Mouse (Mus musculus): ENCODE data around the gene Ubl7. TPM values are rescaled to one million over a fixed set of nuclear protein-coding genes. Genes with fewer than 3 reads are reported as not detected.

Gene Ubl7
- 93.1 and 94.6 TPM in 2 replicates for polyA plus RNA-seq (2015; fragmentation: Nextera tagmentation; extraction: Ambion mirVana)

GRCm38 (mm10) chr9:57910254-57911160 lies at the start of gene Ubl7:
Gene Ubl7 (plus strand): TSS chr9:57910979.
- H3K27ac ChIP-seq (replicated peaks): peak within 1 kb of the TSS; percentile 85
- peak; percentile 23; the same call in 1 of the 2 replicates for TF ChIP-seq CTCF (IDR thresholded peaks at IDR 0.05; ENCODE audit: low read depth)
- TF ChIP-seq EP300 (optimal IDR thresholded peaks at IDR 0.05): no peak
- H3K4me2 ChIP-seq (replicated peaks; ENCODE audit: low read depth): peak within 1 kb of the TSS; percentile 86
- under 1% methylated on average over 47 of the region's 47 CpGs for WGBS
- DNase-seq (ENCODE audit: low spot score) (peak; percentile 93), ATAC-seq (ENCODE audit: low FRiP score, low TSS enrichment) (peak; percentile 99)
- 0 out of 2 replicates have a peak, but pooled peaks cover 2% of the 10 kb centered on the region for H3K4me1 ChIP-seq (replicated peaks; ENCODE audit: control insufficient read depth, insufficient read depth)
- H3K4me3 ChIP-seq (ENCODE audit: low read depth, low read length): peak within 1 kb of the TSS; percentile 63
- H3K36me3 ChIP-seq (ENCODE audit: control insufficient read depth, insufficient read depth, low read length): no peaks in the 10 kb centered on the region
- H3K9ac ChIP-seq (ENCODE audit: low read length): peak within 1 kb of the TSS; percentile 73
- H3K9me3 ChIP-seq (ENCODE audit: control insufficient read depth, low read length): no peaks in the 10 kb centered on the region
- no peaks in the 10 kb centered on the region for H3K27me3 ChIP-seq (ENCODE audit: control insufficient read depth, insufficient read depth, low read length)

GRCm38 (mm10) chr9:57861951-57862471 lies 48.8 kb upstream of the Ubl7 start:
- Histone ChIP-seq H3K36me3 (ENCODE audit: control insufficient read depth, insufficient read depth, low read length) (no peaks in the 10 kb centered on the region), H3K27ac (replicated peaks) (no peak overlapping the region), H3K4me3 (ENCODE audit: low read depth, low read length) (no peak overlapping the region), H3K9ac (ENCODE audit: low read length) (0 out of 2 replicates have a peak overlapping the region, but pooled peaks have one; percentile 18), H3K4me1 (replicated peaks; ENCODE audit: control insufficient read depth, insufficient read depth) (no peaks in the 10 kb centered on the region), H3K27me3 (ENCODE audit: control insufficient read depth, insufficient read depth, low read length) (no peaks in the 10 kb centered on the region), H3K4me2 (replicated peaks; ENCODE audit: low read depth) (0 out of 2 replicates have a peak overlapping the region, but pooled peaks have one; percentile 1), H3K9me3 (ENCODE audit: control insufficient read depth, low read length) (no peaks in the 10 kb centered on the region)
- ATAC-seq (ENCODE audit: low FRiP score, low TSS enrichment): peak; percentile 59
- peak; percentile 60 for DNase-seq (ENCODE audit: low spot score)
- whole genome bisulfite sequencing: 26% methylated on average over 9 of the region's 9 CpGs
- TF ChIP-seq EP300 (optimal IDR thresholded peaks at IDR 0.05): no peak
- peak; percentile 83 for TF ChIP-seq CTCF (IDR thresholded peaks at IDR 0.05; ENCODE audit: low read depth)

DNA sequence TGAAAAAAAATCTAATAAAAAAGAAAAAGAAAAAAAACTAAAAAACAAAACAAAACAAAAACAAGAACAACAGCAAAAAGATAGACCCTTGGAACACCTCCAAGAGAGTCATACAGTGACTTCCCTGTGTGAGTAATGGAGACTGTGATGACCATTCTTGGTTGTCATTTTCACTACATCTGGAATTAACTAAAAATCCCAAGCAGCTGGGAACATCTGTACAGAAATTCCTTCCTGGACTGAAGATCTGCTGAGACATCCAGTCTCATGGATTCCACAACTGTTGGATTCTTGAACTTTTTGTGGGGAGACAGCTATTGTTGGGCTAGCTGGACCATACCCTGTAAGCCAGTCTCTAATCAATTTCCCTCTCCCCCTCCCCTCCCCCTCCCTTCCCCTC lies 46.4 kb upstream of the Ubl7 start:
- Histone ChIP-seq H3K27ac (replicated peaks) (no peak overlapping the region), H3K4me3 (ENCODE audit: low read depth, low read length) (no peak overlapping the region), H3K9me3 (ENCODE audit: control insufficient read depth, low read length) (no peaks in the 10 kb centered on the region), H3K9ac (ENCODE audit: low read length) (no peak overlapping the region), H3K36me3 (ENCODE audit: control insufficient read depth, insufficient read depth, low read length) (no peaks in the 10 kb centered on the region), H3K27me3 (ENCODE audit: control insufficient read depth, insufficient read depth, low read length) (no peaks in the 10 kb centered on the region), H3K4me2 (replicated peaks; ENCODE audit: low read depth) (no peak overlapping the region), H3K4me1 (replicated peaks; ENCODE audit: control insufficient read depth, insufficient read depth) (no peaks in the 10 kb centered on the region)
- TF ChIP-seq EP300 (optimal IDR thresholded peaks at IDR 0.05) (no peak), CTCF (IDR thresholded peaks at IDR 0.05; ENCODE audit: low read depth) (no peak)
- no peak for ATAC-seq (ENCODE audit: low FRiP score, low TSS enrichment)
- DNase-seq (ENCODE audit: low spot score): no peak

GRCm38 (mm10) chr9:57866530-57866929 lies 44.2 kb upstream of the Ubl7 start:
- H3K9ac ChIP-seq (ENCODE audit: low read length): no peak overlapping the region
- H3K36me3 ChIP-seq (ENCODE audit: control insufficient read depth, insufficient read depth, low read length): no peaks in the 10 kb centered on the region
- DNase-seq (ENCODE audit: low spot score) (peak; percentile 20), ATAC-seq (ENCODE audit: low FRiP score, low TSS enrichment) (peak; percentile 69)
- H3K4me3 ChIP-seq (ENCODE audit: low read depth, low read length): no peak overlapping the region
- TF ChIP-seq CTCF (IDR thresholded peaks at IDR 0.05; ENCODE audit: low read depth) (no peak), EP300 (optimal IDR thresholded peaks at IDR 0.05) (no peak)
- no peak overlapping the region for H3K4me2 ChIP-seq (replicated peaks; ENCODE audit: low read depth)
- no peaks in the 10 kb centered on the region for H3K4me1 ChIP-seq (replicated peaks; ENCODE audit: control insufficient read depth, insufficient read depth)
- no peaks in the 10 kb centered on the region for H3K9me3 ChIP-seq (ENCODE audit: control insufficient read depth, low read length)
- WGBS: 35% methylated on average over 7 of the region's 7 CpGs
- H3K27ac ChIP-seq (replicated peaks): no peak overlapping the region
- no peaks in the 10 kb centered on the region for H3K27me3 ChIP-seq (ENCODE audit: control insufficient read depth, insufficient read depth, low read length)

DNA sequence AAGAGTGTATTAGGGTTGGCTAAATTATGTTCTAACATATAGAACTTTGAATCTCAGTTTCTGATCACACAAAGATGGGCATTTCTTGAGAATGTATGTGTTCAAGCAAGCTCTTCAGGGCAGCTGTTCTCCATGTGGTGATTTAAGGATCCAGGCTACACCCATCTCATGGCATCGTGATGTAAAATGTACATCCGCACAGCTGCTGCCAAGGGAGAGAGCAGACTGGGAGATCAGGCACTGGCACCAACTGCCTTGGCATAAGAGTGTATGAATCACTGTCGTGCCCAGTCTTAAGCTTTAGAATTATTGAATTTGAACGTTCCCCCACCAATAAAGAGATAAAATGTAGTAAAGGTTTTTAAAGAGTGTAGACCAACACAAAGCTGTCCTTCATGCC lies 43.5 kb upstream of the Ubl7 start:
- Histone ChIP-seq H3K27ac (replicated peaks) (no peak overlapping the region), H3K9me3 (ENCODE audit: control insufficient read depth, low read length) (no peaks in the 10 kb centered on the region), H3K27me3 (ENCODE audit: control insufficient read depth, insufficient read depth, low read length) (no peaks in the 10 kb centered on the region), H3K4me2 (replicated peaks; ENCODE audit: low read depth) (no peak overlapping the region), H3K4me1 (replicated peaks; ENCODE audit: control insufficient read depth, insufficient read depth) (no peaks in the 10 kb centered on the region), H3K36me3 (ENCODE audit: control insufficient read depth, insufficient read depth, low read length) (no peaks in the 10 kb centered on the region), H3K9ac (ENCODE audit: low read length) (no peak overlapping the region), H3K4me3 (ENCODE audit: low read depth, low read length) (no peak overlapping the region)
- WGBS: 73% methylated on average over 4 of the region's 4 CpGs
- ATAC-seq (ENCODE audit: low FRiP score, low TSS enrichment) (no peak), DNase-seq (ENCODE audit: low spot score) (no peak)
- TF ChIP-seq CTCF (IDR thresholded peaks at IDR 0.05; ENCODE audit: low read depth): no peak
- no peak for TF ChIP-seq EP300 (optimal IDR thresholded peaks at IDR 0.05)

DNA sequence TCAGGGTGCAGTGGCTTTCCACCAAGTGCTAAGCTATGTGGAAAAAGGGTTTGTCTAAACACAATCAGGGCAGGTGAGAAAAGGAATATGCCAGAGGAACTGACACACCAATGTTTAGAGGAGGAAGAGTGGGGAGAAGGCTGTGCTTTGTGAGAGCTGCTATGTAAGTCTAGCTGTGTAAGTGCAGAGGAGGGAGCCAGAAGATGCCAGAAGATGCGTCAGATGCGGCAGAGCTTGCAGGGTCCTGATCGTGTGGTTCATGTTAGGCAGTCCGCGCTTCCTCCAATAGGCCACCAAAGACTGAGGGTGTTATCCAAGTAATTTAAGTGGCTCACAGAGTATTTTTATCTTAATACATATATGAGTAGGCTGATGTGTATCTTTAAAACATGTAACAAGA lies 42.9 kb upstream of the Ubl7 start:
- no peak overlapping the region for H3K4me2 ChIP-seq (replicated peaks; ENCODE audit: low read depth)
- H3K4me1 ChIP-seq (replicated peaks; ENCODE audit: control insufficient read depth, insufficient read depth): no peaks in the 10 kb centered on the region
- TF ChIP-seq CTCF (IDR thresholded peaks at IDR 0.05; ENCODE audit: low read depth) (no peak), EP300 (optimal IDR thresholded peaks at IDR 0.05) (no peak)
- H3K9ac ChIP-seq (ENCODE audit: low read length): no peak overlapping the region
- WGBS: 82% methylated on average over 5 of the region's 5 CpGs
- no peak for DNase-seq (ENCODE audit: low spot score)
- ATAC-seq (ENCODE audit: low FRiP score, low TSS enrichment): no peak
- H3K4me3 ChIP-seq (ENCODE audit: low read depth, low read length): no peak overlapping the region
- no peak overlapping the region for H3K27ac ChIP-seq (replicated peaks)
- H3K9me3 ChIP-seq (ENCODE audit: control insufficient read depth, low read length): no peaks in the 10 kb centered on the region
- no peaks in the 10 kb centered on the region for H3K27me3 ChIP-seq (ENCODE audit: control insufficient read depth, insufficient read depth, low read length)
- no peaks in the 10 kb centered on the region for H3K36me3 ChIP-seq (ENCODE audit: control insufficient read depth, insufficient read depth, low read length)
